Mouse (Mus musculus): Measurements from ENCODE around the gene Tep1.
"Not testable (repeated sequence)": the region's sequence is repeated elsewhere in the genome, so short reads cannot be mapped to it uniquely, and the experiment has no call there.

Tep1 gene

DNA sequence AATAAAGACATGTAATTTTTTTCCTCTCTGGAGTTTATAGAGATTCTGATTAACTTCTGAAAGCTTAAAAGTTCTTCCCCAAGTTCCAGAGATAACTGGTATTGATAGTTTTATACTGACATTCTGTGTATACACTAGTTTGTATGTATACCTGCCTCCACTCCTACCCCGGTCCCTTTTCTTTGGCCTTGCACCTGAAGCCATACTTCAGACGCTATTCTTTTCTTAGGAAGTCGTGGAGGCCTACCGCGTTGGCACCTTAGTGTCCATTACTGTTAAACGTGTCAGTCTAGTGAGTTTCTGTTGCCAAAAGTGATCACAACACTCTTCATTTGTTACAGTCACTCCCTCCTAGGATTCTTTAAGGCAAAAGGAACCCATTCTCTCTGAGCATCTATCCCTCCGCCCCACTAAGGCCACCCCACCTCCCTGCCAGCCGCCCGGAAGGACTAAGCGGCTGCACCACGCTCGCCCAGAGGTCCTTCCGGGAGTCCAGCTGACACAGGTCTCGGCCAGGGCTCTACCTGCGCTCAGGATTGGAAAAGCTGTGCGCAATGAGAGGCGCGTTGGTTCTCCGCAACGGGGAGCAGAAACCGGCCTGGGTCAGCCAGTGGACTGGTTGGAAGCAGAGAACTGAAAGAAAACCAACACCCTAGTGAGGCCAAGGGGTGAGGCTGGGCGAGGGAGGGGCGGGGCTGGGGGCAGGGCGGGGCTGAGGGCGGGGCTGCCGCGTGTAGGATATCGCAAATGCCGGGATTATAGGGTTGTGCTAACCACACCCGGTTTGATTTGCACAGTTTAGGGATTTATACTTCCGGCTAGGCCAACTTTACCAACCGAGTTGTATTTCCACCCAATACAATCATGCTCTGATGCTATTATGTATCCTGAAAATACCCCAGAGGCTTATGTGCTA is at the start of gene Tep1:
Gene Tep1, minus strand, starts transcription at position 672 of the 916 bp plus-strand sequence.
- peak; percentile 77 to 82 for DNase-seq (ENCODE audit: low spot score in 2 of 2)

DNA sequence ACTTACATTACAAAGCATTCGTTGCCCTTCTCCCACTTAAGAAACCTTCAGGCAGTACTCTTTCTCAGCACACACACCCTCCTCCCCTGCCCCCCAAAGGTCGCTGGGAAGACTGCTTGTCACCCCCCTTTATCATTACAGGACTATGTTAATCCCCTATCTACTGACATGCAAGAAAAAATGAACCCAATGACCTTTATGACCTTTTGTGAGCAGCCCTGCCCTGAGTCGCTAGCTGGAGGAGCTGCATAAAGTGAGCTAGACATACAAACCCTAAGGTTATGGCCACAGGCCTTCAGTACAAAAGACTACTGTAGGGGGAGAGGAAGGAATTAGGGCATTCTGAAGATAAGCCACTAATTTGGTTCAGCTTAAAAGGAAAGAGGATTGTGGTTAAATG is 41.0 kb upstream of the Tep1 start:
- no peak for DNase-seq (ENCODE audit: low spot score in 2 of 2)

- DNase-seq (ENCODE audit: low spot score in 2 of 2): no peak
Measured at GRCm38 (mm10) chr14:50908126-50908525, 37.8 kb upstream of the Tep1 start.

DNA sequence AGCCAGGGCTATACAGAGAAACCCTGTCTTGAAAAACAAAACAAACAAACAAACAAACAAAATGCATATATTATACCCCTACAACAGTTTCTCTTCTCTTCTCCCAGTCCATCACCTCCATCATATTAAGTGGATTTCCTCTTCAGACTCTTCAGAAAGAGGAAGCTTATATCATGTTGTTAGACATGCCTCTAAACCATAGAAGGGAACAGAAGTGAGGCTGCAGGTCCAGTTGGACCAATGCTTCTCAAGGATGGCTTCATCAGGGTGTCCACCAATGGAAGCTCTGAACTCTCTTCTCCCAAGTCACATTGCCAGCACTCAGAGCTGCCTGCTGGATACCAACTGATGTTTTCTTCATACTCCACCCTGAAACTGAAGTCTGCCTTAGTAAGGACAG is 35.0 kb upstream of the Tep1 start:
- DNase-seq (ENCODE audit: low spot score in 2 of 2): not testable (repeated sequence)

- no peak for DNase-seq (ENCODE audit: low spot score in 2 of 2)
Measured at GRCm38 (mm10) chr14:50904828-50905129, 34.4 kb upstream of the Tep1 start.

- DNase-seq (ENCODE audit: low spot score in 2 of 2): no peak
Measured at GRCm38 (mm10) chr14:50903973-50904827, 33.8 kb upstream of the Tep1 start.

DNA sequence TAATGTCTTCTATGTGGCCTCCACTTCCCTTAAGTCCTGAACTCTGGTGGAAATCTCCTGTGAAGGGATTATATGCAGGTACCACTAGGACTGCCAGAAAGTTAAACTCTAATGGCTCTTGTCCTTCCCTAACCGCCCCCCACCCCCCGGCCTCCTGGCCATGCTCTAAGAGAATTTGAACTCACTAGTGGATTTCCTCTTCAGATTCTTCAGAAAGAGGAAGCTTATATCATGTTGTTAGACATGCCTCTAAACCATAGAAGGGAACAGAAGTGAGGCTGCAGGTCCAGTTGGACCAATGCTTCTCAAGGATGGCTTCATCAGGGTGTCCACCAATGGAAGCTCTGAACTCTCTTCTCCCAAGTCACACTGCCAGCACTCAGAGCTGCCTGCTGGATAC is 27.6 kb upstream of the Tep1 start:
- not testable (repeated sequence) for DNase-seq (ENCODE audit: low spot score in 2 of 2)

DNA sequence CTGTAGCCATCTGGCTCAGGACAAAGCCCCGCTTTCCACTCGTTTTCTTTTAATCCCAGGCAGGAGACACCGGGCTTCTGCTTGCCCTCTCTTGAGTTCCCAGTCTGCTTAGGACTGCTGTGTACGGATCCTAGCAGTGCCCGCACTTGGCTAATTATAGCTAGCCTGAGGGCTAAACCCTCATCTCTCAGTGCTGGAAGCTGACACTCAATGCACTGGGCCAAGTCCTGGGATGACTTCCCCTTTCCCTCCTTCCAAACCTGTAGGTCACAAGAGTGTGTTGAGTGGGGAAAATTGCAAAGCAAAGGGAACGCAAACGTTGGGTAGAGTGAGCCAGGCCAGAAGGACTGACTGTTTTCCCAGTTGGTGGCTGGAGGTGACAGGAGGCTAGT is 27.0 kb upstream of the Tep1 start, which contains the start of gene Klhl33:
Gene Klhl33, minus strand, starts transcription at position 134 of the 392 bp plus-strand sequence.
- no peak for DNase-seq (ENCODE audit: low spot score in 2 of 2)

GRCm38 (mm10) chr14:50896747-50897373 is 26.5 kb upstream of the Tep1 start:
- no peak for DNase-seq (ENCODE audit: low spot score in 2 of 2)

GRCm38 (mm10) chr14:50895985-50896746 is 25.8 kb upstream of the Tep1 start:
- DNase-seq (ENCODE audit: low spot score in 2 of 2): no peak

DNA sequence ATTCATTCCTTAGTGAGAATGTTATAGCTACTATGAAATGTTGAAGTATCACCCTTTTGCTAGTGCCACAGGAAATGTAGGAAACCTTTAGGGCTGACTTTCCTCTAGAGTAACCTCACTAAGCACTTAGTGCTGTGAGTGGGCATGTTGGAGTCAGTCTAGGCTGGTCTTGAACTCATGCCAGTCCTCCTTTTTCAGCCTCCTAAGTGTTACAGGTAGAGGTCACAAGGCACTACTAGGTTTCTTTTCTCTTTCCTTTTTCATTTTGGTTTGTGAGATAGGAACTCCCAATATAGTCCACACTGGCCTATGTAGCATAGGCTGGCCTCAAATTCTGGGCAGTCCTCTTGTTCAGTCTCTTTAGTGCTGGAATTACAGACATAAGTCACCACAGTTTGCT is 25.0 kb upstream of the Tep1 start:
- DNase-seq (ENCODE audit: low spot score in 2 of 2): no peak

DNA sequence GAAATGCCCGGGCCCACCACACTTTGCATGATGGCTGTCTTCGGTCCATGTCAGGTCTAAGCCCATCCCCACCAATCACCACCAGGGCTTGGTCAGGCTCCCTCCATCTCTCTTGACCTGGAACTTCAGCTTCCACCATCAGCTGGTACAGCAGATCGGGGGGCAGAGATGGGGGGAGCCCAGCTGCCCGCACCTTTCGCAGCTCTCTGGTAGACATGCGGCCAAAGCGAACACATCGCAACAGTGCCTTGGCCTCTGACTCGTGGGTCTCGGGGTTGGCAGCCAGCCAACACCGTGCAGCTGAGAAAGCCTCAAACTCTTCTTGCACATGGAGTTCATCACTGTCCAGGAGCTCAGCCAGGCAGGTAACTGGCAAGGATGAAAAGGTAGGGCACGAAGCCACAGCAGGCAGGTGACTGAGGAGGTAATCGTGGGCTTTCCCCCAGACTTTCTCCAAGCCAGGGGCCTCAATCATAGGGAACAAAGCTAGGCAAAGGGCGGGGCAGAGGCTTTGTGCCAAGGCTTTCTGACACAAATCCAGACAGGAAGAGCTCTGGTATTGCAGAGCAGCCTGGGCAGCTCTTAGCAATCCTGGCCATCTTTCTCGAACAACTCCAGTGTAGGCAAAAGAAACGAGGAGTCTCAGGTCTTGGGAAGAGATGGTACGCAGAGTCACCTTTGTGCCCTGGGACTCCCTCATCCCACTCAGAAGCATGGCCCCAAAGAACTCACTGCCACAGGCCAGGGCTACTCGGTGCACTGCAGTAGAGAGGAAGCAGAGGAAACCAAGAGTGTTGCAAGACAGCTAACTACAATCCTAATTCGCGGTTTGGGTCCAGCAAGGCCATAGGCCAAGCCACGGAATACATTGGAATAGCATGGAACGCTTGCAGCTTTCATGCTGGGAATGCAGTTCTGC is 22.4 kb upstream of the Tep1 start:
- no peak for DNase-seq (ENCODE audit: low spot score in 2 of 2)

DNA sequence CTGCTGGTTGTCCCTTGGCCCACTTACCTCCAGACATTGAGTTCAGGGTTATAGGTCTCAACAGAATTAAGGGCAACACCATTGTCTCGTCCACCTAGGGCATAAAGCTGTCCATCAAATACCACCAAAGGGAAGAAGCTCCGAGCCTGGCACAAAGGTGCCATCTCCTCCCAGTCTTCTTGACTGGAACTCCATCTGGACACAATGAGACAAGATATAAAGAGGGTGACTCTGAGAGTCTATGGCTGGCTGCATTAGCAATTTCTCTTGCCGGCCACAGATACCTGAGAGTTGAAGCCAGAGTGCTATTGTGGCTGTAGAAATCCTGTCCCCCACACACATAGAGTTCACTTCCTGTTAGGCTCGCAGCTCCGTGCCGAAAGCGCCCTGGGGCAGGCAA is 21.7 kb upstream of the Tep1 start:
- DNase-seq (ENCODE audit: low spot score in 2 of 2): no peak

DNA sequence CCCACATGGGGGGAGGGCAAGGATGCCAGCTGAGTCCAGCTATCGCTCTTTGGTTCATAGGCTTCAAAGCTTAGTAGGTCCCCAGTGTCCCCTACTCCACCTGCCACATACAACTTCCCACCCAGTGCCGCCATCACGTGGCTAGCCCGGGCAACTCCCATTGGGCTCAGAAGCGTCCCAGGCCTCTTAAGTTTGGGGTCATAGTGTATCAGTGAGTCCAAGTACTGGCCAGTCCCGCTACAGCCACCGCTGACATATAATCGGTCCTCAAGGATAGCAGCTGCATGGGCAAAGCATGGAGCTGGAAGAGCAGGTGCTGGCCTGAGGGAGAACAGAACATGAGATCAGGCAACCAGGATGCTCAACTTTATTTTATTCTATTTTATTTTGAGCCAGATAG is 21.3 kb upstream of the Tep1 start:
- DNase-seq (ENCODE audit: low spot score in 2 of 2): no peak

- DNase-seq (ENCODE audit: low spot score in 2 of 2): no peak
Measured at GRCm38 (mm10) chr14:50876236-50876950, 6.0 kb upstream of the Tep1 start.

DNA sequence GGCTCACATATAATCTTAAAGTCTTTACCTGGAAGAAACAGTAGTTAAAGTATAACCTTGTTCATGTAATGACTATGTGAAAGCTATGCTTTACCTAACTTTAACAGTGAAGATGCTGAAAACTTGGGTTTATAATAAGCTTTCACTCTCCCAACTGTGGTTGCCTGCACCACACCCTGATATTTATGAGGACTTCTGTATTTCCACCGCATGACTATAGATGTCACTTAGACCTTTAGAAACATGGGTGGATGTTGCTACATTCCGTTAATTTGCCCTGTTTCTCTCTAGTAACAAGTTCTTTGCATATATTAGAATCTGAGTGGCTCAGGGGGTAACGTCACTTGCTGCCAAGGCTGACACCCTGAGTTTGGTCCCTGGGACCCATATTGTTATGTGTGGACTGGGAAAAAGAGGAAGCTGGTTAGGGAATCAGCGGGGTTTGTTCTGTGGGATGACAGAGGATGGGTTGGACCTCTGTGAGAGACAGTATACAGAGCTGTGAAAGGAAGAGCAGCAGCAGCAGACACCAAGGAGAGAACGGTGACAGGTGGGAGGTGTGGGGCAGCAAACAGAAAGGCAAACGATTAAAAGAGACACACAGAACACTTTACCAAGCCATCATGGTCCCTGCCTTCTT is 5.4 kb upstream of the Tep1 start:
- no peak for DNase-seq (ENCODE audit: low spot score in 2 of 2)

GRCm38 (mm10) chr14:50875175-50875574 is 4.8 kb upstream of the Tep1 start:
- DNase-seq (ENCODE audit: low spot score in 2 of 2): no peak

DNA sequence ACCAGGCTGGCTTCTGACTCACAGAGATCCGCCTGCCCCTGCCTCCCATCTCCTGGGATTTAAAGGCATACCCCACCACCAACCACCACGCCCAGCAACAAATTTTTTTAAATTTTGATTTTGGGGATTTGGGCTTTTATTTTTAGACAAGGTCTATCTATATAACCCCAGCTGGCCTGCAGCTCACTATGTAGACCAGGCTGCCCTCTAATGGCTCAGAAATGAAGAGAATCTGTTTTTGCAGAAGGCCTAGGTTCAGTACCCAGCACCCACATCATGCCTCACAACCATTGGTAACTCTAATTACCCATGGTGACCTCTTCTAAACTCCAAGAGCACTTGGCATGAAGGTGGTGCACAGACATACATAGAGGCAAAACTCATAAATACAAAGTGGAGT is 924 bp upstream of the Tep1 start:
- DNase-seq (ENCODE audit: low spot score in 2 of 2): no peak

GRCm38 (mm10) chr14:50870805-50871143 is 414 bp upstream of the Tep1 start:
- DNase-seq (ENCODE audit: low spot score in 2 of 2): no peak

DNA sequence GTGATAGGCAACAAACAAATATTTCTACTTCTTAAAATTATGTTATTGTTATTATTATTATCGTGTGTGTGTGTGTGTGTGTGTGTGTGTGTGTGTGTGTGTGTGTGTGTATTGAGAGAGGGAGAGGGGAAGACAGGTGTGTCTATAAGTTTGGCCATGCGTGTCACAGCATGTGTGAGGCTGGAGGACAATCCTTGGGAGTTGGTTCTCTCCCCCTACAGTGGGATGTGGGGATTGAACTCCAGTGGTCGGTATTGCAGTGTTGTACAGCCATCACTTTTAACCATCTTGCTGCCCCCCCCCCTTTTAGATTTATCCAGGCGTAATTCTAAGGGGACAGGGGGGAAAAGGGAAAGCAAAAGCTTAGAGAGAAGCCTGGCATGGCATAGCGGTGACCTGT is 1.7 kb downstream of the Tep1 start:
- no peak for DNase-seq (ENCODE audit: low spot score in 2 of 2)
